Mouse (Mus musculus): ENCODE results near the gene Mybph.

DNA sequence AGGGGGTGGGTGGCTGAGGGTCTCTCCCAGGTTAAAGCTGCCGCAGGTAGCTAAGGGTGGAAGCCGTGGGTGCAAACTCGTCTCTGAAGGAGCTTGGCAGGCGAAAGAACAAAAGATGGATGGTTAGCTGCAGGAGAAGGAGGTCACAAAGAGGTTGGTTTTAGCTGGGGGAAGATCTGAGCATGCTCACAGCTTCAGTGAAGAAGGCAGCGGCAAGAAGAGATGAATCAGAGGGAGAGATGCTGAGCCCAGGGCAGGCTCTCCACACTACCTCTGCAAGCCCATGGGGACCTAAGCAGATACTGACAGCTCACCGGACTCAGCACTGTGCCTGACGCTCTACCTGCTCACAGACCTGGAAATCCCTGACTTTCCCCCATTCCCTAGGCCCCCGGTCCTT is 48.0 kb downstream of the Mybph start:
- TF ChIP-seq CTCF (IDR thresholded peaks at IDR 0.05; ENCODE audit: low read depth) (no peak), EP300 (IDR thresholded peaks at IDR 0.05; ENCODE audit: low read depth) (no peak)

All from liver, postnatal 0 days (tissue).